Mouse (Mus musculus): ENCODE results near the gene Ncoa7.

GRCm38 (mm10) chr10:30679756-30680155 is 123.4 kb downstream of the Ncoa7 start:
- TF ChIP-seq EP300 (IDR thresholded peaks at IDR 0.05; ENCODE audit: insufficient read depth, low read depth, low read length) (no peak), POLR2A (IDR thresholded peaks at IDR 0.05; ENCODE audit: insufficient read depth, low read length) (no peak), CTCF (IDR thresholded peaks at IDR 0.05; ENCODE audit: low read depth, low read length) (no peak)
